Mouse (Mus musculus): Measurements from ENCODE around the gene U2af1.
"Not testable (repeated sequence)": the region's sequence is repeated elsewhere in the genome, so short reads cannot be mapped to it uniquely, and the experiment has no call there.

The U2af1 gene

GRCm38 (mm10) chr17:31613086-31613755 is 45.5 kb downstream of the U2af1 start:
- DNase-seq = no peak

DNA sequence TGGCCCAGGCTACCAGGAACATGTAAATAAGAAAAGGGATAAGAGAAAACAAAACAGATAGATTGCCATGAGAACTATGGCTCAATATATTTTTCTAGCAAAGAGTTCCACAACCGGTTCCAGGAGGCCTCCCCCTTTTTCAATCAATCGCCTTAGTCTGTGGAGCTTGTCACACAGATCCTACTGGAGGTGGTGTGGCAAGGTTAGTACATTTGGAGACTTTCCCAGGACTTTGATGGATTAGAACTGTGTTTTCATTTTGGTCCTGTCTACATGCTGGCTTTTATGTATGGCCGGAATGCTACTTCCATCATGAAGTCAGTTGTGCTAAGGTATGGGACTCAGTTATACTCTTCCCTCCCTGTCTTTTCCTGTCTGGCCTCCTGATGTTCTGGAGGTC is 48.8 kb downstream of the U2af1 start:
- no peak for DNase-seq

- not testable (repeated sequence) for DNase-seq
These were observed 49.5 kb downstream of the U2af1 start for GRCm38 (mm10) chr17:31609173-31609572.

GRCm38 (mm10) chr17:31607256-31607951 is 51.3 kb downstream of the U2af1 start:
- no peak for DNase-seq

DNA sequence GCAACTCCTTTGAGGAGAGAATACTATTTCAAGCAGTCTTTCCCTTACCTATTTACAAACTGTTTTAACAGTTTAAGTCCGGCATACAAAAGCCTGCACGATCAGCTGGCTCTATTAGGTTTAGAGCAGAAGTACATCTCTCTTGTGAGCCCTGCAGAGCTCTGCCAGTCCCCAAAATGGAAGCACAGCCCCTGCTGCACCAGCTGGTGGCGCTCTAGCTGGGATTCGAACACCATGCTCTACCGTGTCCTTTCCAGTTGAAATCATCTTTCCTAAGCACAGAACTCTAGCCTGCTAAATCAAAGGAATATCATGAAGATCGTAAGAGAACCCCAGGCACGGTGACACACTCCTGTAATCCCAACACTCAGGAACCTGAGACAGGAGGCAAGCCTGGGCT is 52.3 kb downstream of the U2af1 start:
- no peak for DNase-seq

GRCm38 (mm10) chr17:31598593-31598992 is 60.1 kb downstream of the U2af1 start:
- no peak for DNase-seq

DNA sequence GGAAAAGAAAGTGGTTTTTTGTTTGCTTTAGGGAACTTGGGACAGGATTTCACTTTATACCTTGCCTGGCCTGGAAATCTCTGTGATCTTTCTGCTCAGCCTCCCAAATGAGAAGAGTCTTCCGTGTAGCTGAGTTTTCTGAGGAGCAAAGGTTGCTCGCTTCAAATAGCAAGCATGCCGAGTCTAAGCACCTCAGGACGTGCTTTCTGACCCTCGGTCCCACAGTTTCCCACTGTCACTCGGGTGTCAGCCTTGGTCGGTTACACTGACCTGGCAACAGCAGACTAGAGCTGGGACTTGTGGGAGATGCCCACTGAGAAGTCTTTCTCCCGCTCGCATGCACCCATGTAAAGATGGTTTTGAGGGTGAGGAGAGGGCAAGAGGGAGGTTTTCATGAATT is 60.7 kb downstream of the U2af1 start:
- DNase-seq = no peak
